Mouse (Mus musculus): ENCODE data around the gene Gm6040.

Gene Gm6040

DNA sequence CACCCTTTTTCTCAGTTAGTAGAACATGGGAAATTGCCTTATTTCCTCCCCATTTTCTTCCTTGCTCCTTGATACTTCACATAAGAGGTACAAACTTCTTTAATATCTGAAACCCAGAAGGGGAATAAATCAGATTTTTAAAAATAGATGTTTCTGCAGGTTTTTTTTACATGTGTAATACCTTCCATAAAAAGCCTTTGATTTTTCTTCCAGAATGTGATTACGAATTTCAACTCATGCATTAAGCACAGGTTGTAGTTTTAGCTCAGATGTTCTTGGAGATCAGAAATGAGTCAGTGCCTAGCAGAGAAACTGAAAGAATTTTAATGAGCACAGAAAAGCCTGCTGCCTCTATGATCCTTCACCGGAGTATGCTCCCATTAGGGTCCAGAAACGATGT lies at the start of gene Gm6040:
Gm6040 (minus strand) TSS at position 101 of the 400 bp plus-strand sequence.
- DNase-seq (ENCODE audit: low read depth, low spot score): no peak

GRCm38 (mm10) chr8:20964531-20964930 lies 42.7 kb upstream of the Gm6040 start:
- DNase-seq (ENCODE audit: low read depth, low spot score): no peak

DNA sequence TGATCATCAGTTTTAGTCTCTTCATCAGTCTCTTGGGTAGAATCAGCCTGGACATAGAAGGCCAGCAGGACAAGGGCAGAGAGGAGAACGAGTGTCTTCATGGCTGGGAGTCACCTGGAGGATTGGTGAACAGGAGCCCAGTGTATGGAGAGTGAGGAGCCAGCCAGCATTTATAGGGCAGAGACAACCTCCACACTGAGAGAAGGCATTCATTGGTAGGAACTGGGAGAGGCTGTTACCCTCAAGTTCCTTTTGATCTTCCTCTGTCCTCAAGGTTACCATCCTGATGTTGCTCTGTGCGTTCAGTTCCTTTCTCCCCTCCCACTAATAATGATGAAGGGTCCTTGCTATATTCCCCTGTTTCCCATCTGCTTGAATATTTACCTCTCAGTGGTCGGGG lies 22.7 kb upstream of the Gm6040 start, which contains the start of gene AY761185:
AY761185 (minus strand) TSS at position 101 of the 400 bp plus-strand sequence.
- DNase-seq (ENCODE audit: low read depth, low spot score): no peak

DNA sequence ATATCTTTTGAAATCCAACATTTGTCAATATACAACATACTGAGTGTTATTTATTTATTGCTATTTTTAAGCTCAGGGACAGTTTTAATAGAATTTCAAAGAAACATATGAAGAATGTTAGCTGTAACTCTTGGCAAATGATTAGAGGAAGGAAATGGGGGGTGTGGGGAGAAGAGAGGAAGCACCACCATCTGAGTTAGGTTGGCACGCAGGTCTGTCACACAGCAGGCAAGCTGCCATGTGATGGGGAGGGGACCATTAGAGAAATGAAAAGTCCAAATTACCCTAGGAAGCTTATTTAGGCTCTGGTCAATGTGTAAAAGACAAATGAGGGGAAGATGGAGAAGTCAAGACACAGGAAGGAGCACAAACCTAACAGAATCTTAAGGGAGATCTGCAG lies 9.6 kb downstream of the Gm6040 start:
- no peak for DNase-seq (ENCODE audit: low read depth, low spot score)

DNA sequence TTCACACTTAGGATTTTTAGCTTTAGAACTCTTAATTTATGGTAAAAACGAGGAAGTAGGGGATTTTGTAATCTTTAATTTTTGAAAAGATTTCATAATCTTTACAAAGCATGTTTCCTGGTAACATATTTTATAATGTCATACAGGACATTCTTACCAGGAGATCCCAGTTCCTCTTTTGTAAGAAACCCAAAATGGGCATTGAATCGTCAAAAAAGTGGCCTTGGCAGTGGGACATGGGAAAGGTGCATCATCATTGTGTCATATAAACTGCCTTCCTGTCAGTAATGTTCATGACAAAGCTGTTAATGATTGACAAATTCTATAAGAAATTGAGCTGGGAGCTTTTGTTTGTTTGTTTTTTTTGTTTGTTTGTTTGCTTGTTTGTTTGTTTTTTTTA lies 13.6 kb downstream of the Gm6040 start:
- DNase-seq (ENCODE audit: low read depth, low spot score): no peak

DNA sequence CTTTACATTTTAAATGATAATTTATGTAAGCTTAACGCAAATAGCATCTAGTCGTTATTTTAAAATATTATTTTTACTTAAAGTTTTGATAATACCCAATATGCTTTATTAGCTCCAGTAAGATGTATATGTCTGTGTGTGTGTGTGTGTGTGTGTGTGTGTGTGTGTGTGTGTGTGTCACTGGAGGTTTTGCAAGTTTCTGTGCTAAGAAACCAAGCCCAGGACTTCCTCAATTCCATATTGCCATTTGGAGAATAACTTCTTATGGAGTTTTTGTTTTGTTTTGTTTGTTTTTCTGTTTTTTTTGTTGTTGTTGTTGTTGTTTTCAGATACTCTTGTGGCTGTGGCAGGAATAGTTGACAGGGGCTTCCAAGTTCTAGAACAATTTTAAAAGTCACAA lies 14.8 kb downstream of the Gm6040 start:
- no peak for DNase-seq (ENCODE audit: low read depth, low spot score)

- no peak for DNase-seq (ENCODE audit: low read depth, low spot score)
Observed at GRCm38 (mm10) chr8:20902527-20902926, 19.3 kb downstream of the Gm6040 start, which contains the start of gene Gm15056. Gene Gm15056 (minus strand): TSS chr8:20902627.

- DNase-seq (ENCODE audit: low read depth, low spot score): no peak
Observed at GRCm38 (mm10) chr8:20892369-20892768, 29.5 kb downstream of the Gm6040 start, which contains the start of gene Defb33. Gene Defb33 (plus strand): TSS chr8:20892669.

GRCm38 (mm10) chr8:20874608-20875007 lies 47.3 kb downstream of the Gm6040 start:
- no peak for DNase-seq (ENCODE audit: low read depth, low spot score)
